Mouse (Mus musculus): ENCODE measurements around the gene Dalrd3. TPM values are rescaled to one million over a fixed set of nuclear protein-coding genes. Genes with fewer than 3 reads are reported as not detected.

Dalrd3 gene
- polyA plus RNA-seq, 1 experiment: 56.1 TPM

DNA sequence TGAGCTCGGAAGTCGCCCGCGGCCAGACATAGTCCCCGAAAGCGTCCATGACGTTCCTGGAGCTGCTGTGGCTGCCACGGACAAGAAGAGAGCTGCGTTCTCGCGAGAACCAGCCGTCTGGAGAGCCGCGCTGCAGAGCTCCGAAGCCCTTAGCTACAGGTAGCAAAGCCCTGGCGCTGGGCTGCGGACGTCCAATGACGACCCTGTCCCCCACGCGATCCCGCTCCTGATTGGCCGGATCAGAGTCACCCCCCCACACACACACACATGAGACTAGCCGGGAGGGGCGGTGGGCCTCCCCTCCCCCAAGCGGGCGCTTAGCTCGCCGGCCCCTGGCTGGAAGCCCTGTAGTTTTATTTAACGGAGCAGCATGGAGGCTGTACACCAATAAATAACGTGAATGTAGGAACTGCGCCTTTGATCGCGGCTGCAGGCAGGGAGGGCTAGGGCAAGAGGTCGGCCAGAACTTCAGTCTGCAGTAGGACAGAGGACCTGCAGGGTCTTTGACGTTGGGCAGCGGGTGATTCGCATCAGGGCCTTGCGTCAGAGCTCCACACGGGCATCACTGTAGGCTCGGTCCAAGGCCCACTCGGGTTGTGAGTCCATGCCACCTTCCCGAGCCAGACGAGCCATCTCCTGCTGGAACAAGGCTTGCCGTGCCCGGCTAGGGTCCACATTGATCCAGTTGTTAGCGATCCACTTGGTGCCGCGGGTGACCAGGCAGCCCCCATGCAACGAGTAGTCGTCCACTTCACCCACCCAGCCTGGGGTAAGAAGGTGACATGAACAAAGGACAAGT, 9.1 kb downstream of the Dalrd3 start, which contains the start of gene Wdr6:
Gene Wdr6, minus strand, starts transcription at position 195 of the 799 bp plus-strand sequence.
- H3K36me3 ChIP-seq (ENCODE audit: control insufficient read depth, insufficient read depth): no peaks in the 10 kb centered on the region
- TF ChIP-seq CEBPB (IDR thresholded peaks at IDR 0.05; ENCODE audit: low read depth) (no peak), USF1 (IDR thresholded peaks at IDR 0.05; ENCODE audit: low read depth) (no peak), FOSL1 (IDR thresholded peaks at IDR 0.05; ENCODE audit: insufficient read depth, low read length, poor library complexity, severe bottlenecking) (no peak), MYOD1 (IDR thresholded peaks at IDR 0.05; ENCODE audit: control insufficient read depth, insufficient read length, low read depth) (no peak), CTCF (IDR thresholded peaks at IDR 0.05; ENCODE audit: control insufficient read depth, insufficient read depth, insufficient read length) (no peak)
- peak within 1 kb of the TSS; percentile 66 for H3K4me3 ChIP-seq (ENCODE audit: insufficient read depth, poor library complexity, severe bottlenecking)
- H3K27me3 ChIP-seq (ENCODE audit: control insufficient read depth, insufficient read depth, insufficient read length): no peaks in the 10 kb centered on the region
- H3K79me2 ChIP-seq (ENCODE audit: control insufficient read depth, insufficient read depth): peaks cover 13% of the 10 kb centered on the region
- H3K79me3 ChIP-seq (ENCODE audit: low read depth): peaks cover 3% of the 10 kb centered on the region
- H3ac ChIP-seq (ENCODE audit: control insufficient read depth, insufficient read length, low read depth): peak within 1 kb of the TSS; percentile 81

- Histone ChIP-seq H3K4me3 (ENCODE audit: insufficient read depth, poor library complexity, severe bottlenecking) (no peak overlapping the region), H3K27me3 (ENCODE audit: control insufficient read depth, insufficient read depth, insufficient read length) (no peaks in the 10 kb centered on the region), H3K79me2 (ENCODE audit: control insufficient read depth, insufficient read depth) (peaks cover 13% of the 10 kb centered on the region), H3K79me3 (ENCODE audit: low read depth) (peaks cover 3% of the 10 kb centered on the region), H3ac (ENCODE audit: control insufficient read depth, insufficient read length, low read depth) (no peak overlapping the region), H3K36me3 (ENCODE audit: control insufficient read depth, insufficient read depth) (no peaks in the 10 kb centered on the region)
- TF ChIP-seq FOSL1 (IDR thresholded peaks at IDR 0.05; ENCODE audit: insufficient read depth, low read length, poor library complexity, severe bottlenecking) (no peak), USF1 (IDR thresholded peaks at IDR 0.05; ENCODE audit: low read depth) (no peak)
Measured at GRCm38 (mm10) chr9:108579344-108579690, 9.6 kb downstream of the Dalrd3 start.

- Histone ChIP-seq H3K27me3 (ENCODE audit: control insufficient read depth, insufficient read depth, insufficient read length) (no peaks in the 10 kb centered on the region), H3K4me3 (ENCODE audit: insufficient read depth, poor library complexity, severe bottlenecking) (no peak overlapping the region), H3K79me3 (ENCODE audit: low read depth) (no peaks in the 10 kb centered on the region), H3K79me2 (ENCODE audit: control insufficient read depth, insufficient read depth) (no peaks in the 10 kb centered on the region), H3ac (ENCODE audit: control insufficient read depth, insufficient read length, low read depth) (no peak overlapping the region), H3K36me3 (ENCODE audit: control insufficient read depth, insufficient read depth) (no peaks in the 10 kb centered on the region)
- no peak for TF ChIP-seq FOSL1 (IDR thresholded peaks at IDR 0.05; ENCODE audit: insufficient read depth, low read length, poor library complexity, severe bottlenecking)
- no peak for TF ChIP-seq CTCF (IDR thresholded peaks at IDR 0.05; ENCODE audit: control insufficient read depth, insufficient read depth, insufficient read length)
- TF ChIP-seq CEBPB (IDR thresholded peaks at IDR 0.05; ENCODE audit: low read depth): no peak
- no peak for TF ChIP-seq USF1 (IDR thresholded peaks at IDR 0.05; ENCODE audit: low read depth)
- no peak for TF ChIP-seq MYOG (IDR thresholded peaks at IDR 0.05; ENCODE audit: control insufficient read depth, extremely low read depth, insufficient read length)
- no peak for TF ChIP-seq MAX (IDR thresholded peaks at IDR 0.05)
- TF ChIP-seq MYOD1 (IDR thresholded peaks at IDR 0.05; ENCODE audit: control insufficient read depth, insufficient read length, low read depth): no peak
Measured at GRCm38 (mm10) chr9:108587571-108588180, 18.0 kb downstream of the Dalrd3 start.

GRCm38 (mm10) chr9:108589229-108589628, 19.5 kb downstream of the Dalrd3 start:
- no peak overlapping the region for H3ac ChIP-seq (ENCODE audit: control insufficient read depth, insufficient read length, low read depth)
- H3K79me3 ChIP-seq (ENCODE audit: low read depth): no peaks in the 10 kb centered on the region
- H3K36me3 ChIP-seq (ENCODE audit: control insufficient read depth, insufficient read depth): no peaks in the 10 kb centered on the region
- H3K79me2 ChIP-seq (ENCODE audit: control insufficient read depth, insufficient read depth): no peaks in the 10 kb centered on the region
- no peak overlapping the region for H3K4me3 ChIP-seq (ENCODE audit: insufficient read depth, poor library complexity, severe bottlenecking)
- TF ChIP-seq MAX (IDR thresholded peaks at IDR 0.05) (no peak), MYOD1 (IDR thresholded peaks at IDR 0.05; ENCODE audit: control insufficient read depth, insufficient read length, low read depth) (no peak), USF1 (IDR thresholded peaks at IDR 0.05; ENCODE audit: low read depth) (no peak), CTCF (IDR thresholded peaks at IDR 0.05; ENCODE audit: control insufficient read depth, insufficient read depth, insufficient read length) (no peak), CEBPB (IDR thresholded peaks at IDR 0.05; ENCODE audit: low read depth) (no peak), FOSL1 (IDR thresholded peaks at IDR 0.05; ENCODE audit: insufficient read depth, low read length, poor library complexity, severe bottlenecking) (no peak), MYOG (IDR thresholded peaks at IDR 0.05; ENCODE audit: control insufficient read depth, extremely low read depth, insufficient read length) (no peak)
- no peaks in the 10 kb centered on the region for H3K27me3 ChIP-seq (ENCODE audit: control insufficient read depth, insufficient read depth, insufficient read length)

DNA sequence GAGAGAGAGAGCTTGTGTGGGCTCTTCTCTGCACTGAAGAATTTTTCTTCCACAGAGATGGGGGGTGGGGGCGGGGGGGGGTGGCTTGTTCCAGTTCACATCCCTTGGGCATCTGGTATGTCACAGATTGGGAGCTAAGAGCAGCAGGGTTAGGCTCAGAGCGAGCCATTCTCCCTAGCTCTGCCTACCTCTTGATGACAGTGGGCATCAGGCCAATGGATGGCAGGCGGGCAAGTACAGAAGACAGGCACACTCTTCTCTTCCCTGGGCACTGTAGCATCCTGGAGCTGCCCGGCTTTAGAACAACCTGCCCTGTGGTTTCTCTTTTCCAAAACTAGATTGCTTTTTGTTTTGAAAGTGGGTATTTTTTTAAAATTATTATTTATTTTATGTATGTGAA, 21.8 kb downstream of the Dalrd3 start:
- no peaks in the 10 kb centered on the region for H3K27me3 ChIP-seq (ENCODE audit: control insufficient read depth, insufficient read depth, insufficient read length)
- H3K36me3 ChIP-seq (ENCODE audit: control insufficient read depth, insufficient read depth): no peaks in the 10 kb centered on the region
- no peak overlapping the region for H3K4me3 ChIP-seq (ENCODE audit: insufficient read depth, poor library complexity, severe bottlenecking)
- TF ChIP-seq MYOD1 (IDR thresholded peaks at IDR 0.05; ENCODE audit: control insufficient read depth, insufficient read length, low read depth) (no peak), MAX (IDR thresholded peaks at IDR 0.05) (no peak), MYOG (IDR thresholded peaks at IDR 0.05; ENCODE audit: control insufficient read depth, extremely low read depth, insufficient read length) (no peak)
- H3K79me2 ChIP-seq (ENCODE audit: control insufficient read depth, insufficient read depth): no peaks in the 10 kb centered on the region
- H3ac ChIP-seq (ENCODE audit: control insufficient read depth, insufficient read length, low read depth): no peak overlapping the region
- no peaks in the 10 kb centered on the region for H3K79me3 ChIP-seq (ENCODE audit: low read depth)

GRCm38 (mm10) chr9:108594354-108594753, 24.7 kb downstream of the Dalrd3 start:
- no peaks in the 10 kb centered on the region for H3K79me2 ChIP-seq (ENCODE audit: control insufficient read depth, insufficient read depth)
- no peaks in the 10 kb centered on the region for H3K36me3 ChIP-seq (ENCODE audit: control insufficient read depth, insufficient read depth)
- H3ac ChIP-seq (ENCODE audit: control insufficient read depth, insufficient read length, low read depth): no peak overlapping the region
- no peak for TF ChIP-seq CTCF (IDR thresholded peaks at IDR 0.05; ENCODE audit: control insufficient read depth, insufficient read depth, insufficient read length)
- TF ChIP-seq MAX (IDR thresholded peaks at IDR 0.05): no peak
- no peak for TF ChIP-seq USF1 (IDR thresholded peaks at IDR 0.05; ENCODE audit: low read depth)
- no peak for TF ChIP-seq CEBPB (IDR thresholded peaks at IDR 0.05; ENCODE audit: low read depth)
- TF ChIP-seq MYOD1 (IDR thresholded peaks at IDR 0.05; ENCODE audit: control insufficient read depth, insufficient read length, low read depth): no peak
- no peak for TF ChIP-seq FOSL1 (IDR thresholded peaks at IDR 0.05; ENCODE audit: insufficient read depth, low read length, poor library complexity, severe bottlenecking)
- no peak for TF ChIP-seq MYOG (IDR thresholded peaks at IDR 0.05; ENCODE audit: control insufficient read depth, extremely low read depth, insufficient read length)
- no peak overlapping the region for H3K4me3 ChIP-seq (ENCODE audit: insufficient read depth, poor library complexity, severe bottlenecking)
- no peaks in the 10 kb centered on the region for H3K79me3 ChIP-seq (ENCODE audit: low read depth)
- H3K27me3 ChIP-seq (ENCODE audit: control insufficient read depth, insufficient read depth, insufficient read length): no peaks in the 10 kb centered on the region
